Mouse (Mus musculus): ENCODE measurements around the gene Acy3.
"Not testable (repeated sequence)": the region's sequence is repeated elsewhere in the genome, so short reads cannot be mapped to it uniquely, and the experiment has no call there.

Acy3 gene

GRCm38 (mm10) chr19:3974608-3975007, 11.8 kb upstream of the Acy3 start:
- not testable (repeated sequence) for DNase-seq (ENCODE audit: low read depth, low spot score)

DNA sequence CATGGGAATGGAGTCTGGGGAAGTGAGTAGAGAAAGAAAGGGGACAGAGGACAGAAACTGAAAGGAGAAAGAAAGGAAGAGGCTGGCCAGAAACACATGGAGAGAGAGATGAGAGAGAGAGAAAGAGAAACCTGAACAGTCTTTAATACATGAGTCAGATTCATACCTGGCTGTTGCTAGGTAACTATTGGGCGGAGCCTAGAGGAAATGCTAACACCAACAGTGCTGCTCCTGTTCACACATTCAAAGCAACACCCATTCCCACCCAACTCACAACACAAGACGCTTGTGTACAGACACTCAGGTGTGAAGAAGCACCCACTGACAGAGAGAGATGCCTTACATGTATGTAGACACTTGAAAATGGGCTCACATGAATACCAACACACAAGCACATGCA, 10.5 kb upstream of the Acy3 start:
- DNase-seq (ENCODE audit: low read depth, low spot score) = no peak

DNA sequence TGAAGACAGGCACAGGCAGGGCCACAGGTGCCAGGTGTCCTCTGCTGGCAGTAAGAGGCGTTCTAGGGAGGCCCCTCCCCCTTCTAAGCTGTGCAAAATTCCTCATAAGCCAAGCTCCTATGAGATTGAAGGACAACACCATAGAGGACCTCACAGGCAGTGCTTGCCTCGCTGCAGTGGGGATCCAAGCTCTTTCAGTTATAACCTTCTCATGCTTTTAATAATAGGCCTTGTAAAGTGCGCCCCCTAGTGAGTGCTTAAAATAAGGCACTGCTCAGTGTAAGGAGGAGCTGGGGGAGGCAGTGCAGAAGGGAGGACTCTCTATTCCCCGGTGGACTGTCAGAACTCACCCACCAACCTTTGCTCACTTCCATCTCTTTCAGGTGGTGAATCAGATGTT, 6.1 kb upstream of the Acy3 start:
- DNase-seq (ENCODE audit: low read depth, low spot score) = peak; percentile 71

DNA sequence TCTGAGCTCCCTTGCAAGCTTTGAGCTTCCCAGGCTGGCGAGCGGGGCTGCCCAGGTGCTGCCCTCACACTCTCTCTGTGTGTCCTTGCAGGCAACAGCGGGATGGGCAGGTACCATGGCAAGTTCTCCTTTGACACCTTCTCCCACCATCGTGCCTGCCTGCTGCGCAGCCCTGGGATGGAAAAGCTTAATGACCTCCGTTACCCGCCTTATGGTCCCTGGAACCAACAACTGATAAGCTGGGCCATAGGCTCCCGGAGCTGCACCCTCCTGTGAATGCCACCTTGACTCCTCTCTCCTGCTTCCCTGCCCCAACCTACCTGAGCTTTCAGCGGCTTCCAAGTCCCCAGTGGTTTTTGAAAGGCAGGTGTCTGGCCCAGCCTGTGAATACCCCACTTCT, 5.5 kb upstream of the Acy3 start:
- DNase-seq (ENCODE audit: low read depth, low spot score) = no peak

DNA sequence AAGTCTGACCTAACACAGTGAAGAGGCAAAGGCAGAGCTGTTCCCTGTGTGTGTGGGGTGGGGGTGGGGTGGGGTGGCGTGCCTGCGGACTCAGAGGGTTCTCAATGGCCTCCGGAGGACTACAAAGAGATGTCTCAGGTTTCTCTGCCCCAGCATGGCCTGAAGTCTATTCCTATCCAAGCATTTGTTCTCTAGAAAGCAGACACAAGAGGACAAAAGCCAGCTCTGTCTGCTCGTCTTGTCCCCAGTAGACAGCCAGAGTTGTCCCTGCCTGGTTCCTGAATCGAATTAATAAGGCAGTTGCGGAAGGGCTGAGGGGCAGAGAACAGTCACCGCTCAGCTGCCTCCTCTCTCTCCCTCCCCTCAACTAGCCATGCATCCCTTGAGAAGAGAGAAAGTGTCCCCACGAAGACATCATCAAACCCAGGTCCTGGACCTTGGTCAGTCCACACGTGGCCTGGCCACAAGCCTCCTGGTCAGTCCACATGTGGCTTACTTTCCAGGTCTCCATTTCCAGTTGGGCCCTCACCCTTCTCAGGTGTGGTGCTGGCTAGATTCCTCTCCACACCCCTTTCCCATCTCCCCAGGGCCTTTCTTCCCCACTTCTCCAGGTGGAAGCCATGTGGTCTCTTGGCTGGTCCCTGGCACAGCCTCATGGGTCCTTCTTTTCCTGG, 2.7 kb upstream of the Acy3 start:
- no peak for DNase-seq (ENCODE audit: low read depth, low spot score)

DNA sequence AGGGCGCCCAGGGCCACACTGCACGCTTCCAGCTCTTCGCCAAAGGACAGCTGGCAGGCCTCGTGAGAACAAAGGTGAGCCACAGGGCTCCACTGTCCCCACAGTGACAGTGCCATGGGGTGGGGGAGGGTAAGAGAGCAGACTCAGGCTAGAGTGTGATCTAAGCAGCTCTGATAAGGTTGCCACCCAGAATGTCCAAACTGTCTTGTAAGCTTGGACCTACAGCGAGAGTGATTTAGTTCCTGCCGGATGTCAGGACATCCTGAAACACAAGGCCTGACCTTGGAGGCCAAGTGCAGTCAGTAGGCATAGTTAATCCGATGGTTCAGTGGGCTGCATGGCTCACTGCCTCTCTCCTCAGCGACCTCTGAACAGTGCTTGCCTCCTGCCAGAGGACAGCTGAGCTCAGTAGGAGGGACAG, 1.1 kb upstream of the Acy3 start:
- no peak for DNase-seq (ENCODE audit: low read depth, low spot score)

DNA sequence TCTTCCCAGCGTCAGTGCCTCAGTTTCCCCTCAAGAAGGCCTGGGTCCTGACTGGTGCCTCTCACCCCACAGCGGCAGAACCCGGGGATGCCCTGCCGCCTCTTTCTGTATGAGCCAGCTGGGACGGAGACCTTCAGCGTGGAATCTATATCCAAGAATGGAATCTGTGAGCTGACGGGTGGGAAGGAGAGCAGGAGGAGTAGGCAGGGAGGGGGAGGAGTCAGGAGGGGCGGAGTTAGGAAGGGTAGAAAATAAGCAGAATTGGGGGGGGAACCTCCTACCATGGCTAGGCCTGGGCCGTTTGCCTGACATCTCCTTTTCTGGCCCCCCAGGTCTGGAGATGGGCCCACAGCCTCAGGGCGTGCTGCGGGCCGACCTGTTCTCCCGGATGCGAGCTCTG, 1.7 kb downstream of the Acy3 start:
- no peak for DNase-seq (ENCODE audit: low read depth, low spot score)

DNA sequence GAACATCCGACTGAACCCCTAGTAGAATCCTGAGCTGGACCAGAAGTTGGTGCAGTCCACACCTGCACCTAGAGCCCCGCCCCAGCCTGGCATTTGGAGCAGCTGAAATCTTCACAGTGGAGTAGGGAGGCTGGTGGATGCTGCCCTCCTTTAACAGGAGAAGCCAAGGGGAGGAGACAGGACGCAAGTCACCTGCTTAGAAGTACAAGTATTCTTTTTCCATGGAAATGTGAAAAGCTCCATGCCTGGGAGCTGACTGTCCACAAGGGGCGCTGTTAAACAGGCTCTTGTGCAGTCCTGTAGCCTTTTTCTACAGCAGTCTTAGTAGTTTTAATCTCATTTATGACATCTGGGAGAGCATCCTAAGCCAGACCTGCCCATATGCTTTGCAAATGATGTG, 2.4 kb downstream of the Acy3 start:
- DNase-seq (ENCODE audit: low read depth, low spot score) = no peak

- DNase-seq (ENCODE audit: low read depth, low spot score) = no peak
These were observed 4.4 kb downstream of the Acy3 start for GRCm38 (mm10) chr19:3990804-3991203.

- no peak for DNase-seq (ENCODE audit: low read depth, low spot score)
These were observed 5.2 kb downstream of the Acy3 start for GRCm38 (mm10) chr19:3991562-3991961.

- DNase-seq (ENCODE audit: low read depth, low spot score) = no peak
These were observed 5.6 kb downstream of the Acy3 start for GRCm38 (mm10) chr19:3991966-3992365.

DNA sequence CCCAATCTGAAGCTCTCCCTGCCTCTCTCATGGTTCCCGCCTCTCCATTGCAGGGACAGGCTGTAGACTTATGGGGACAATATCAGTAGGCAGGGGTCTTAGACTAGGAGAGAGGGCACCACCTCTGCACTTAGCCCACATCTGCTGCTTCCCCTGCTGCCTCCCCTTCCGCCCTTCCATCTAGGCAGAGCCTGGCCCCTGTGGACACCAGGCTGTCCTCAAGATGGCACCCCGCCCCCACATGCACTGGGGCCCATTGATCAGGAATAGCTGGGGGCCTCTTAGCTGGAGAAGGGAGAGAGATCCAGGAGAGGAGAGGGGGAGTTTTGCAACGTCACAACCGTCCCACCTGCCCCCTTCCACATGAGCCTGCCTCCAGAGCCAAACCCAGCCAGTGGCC, 6.0 kb downstream of the Acy3 start, which contains the start of gene Tbx10:
Tbx10 (plus strand) TSS at position 337 of the 400 bp plus-strand sequence.
- DNase-seq (ENCODE audit: low read depth, low spot score) = no peak

DNA sequence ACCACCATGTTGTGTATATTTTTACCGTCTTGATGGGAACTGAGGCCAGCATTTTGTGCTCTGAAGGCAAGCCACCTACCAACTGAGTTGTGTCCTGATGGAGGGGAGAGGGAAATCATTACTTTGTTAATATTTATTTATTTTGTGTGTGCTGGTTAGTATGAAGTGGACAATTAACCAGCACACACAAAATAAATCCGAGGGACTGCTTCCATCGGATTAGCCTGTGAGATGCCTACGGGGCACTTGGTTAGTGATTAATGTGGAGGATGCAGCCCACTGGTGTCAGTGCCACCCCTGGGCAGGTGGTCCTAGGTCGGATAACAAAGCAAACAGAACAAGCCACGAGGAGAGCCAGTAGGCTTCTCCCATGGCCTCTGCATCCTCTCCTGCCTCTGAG, 8.6 kb downstream of the Acy3 start:
- no peak for DNase-seq (ENCODE audit: low read depth, low spot score)

GRCm38 (mm10) chr19:3995505-3995904, 9.1 kb downstream of the Acy3 start:
- DNase-seq (ENCODE audit: low read depth, low spot score) = no peak

DNA sequence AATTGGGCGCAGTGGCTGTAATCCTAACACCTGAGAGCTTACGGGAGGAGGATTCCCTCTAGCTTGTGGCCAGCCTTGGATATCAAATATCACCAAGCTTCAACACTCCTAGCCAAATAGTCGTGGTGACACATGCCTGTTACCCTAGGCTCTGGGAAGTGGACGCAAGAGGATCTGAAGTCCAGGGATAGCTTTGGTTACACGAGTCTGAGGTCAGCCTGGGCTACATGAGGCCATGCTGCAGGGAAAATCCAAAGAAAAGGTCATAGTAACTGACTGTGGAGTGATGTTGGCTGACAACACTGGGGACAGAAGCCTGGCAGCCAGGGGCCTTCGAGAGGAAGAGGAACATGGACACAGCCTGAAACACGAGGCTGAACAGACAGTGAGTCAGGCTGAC, 9.7 kb downstream of the Acy3 start:
- DNase-seq (ENCODE audit: low read depth, low spot score) = peak; percentile 67

GRCm38 (mm10) chr19:3996747-3997146, 10.4 kb downstream of the Acy3 start:
- DNase-seq (ENCODE audit: low read depth, low spot score) = no peak

DNA sequence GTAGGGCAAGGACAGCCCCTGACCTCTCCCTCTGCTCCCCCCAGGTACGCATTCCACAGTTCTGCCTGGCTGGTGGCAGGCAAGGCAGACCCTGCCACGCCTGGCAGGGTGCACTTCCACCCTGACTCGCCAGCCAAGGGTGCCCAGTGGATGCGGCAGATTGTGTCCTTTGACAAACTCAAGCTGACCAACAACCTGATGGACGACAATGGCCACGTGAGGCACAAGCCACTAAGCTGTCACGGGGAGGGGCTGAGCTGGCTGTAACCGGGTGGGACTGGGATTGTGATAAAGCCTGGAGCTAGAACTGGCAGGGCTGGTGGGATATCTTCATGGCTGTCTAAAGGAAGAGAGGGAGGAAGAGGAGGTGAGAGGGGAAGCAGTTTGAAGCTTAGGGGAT, 10.9 kb downstream of the Acy3 start:
- no peak for DNase-seq (ENCODE audit: low read depth, low spot score)

- no peak for DNase-seq (ENCODE audit: low read depth, low spot score)
These were observed 12.0 kb downstream of the Acy3 start for GRCm38 (mm10) chr19:3998335-3998734.

DNA sequence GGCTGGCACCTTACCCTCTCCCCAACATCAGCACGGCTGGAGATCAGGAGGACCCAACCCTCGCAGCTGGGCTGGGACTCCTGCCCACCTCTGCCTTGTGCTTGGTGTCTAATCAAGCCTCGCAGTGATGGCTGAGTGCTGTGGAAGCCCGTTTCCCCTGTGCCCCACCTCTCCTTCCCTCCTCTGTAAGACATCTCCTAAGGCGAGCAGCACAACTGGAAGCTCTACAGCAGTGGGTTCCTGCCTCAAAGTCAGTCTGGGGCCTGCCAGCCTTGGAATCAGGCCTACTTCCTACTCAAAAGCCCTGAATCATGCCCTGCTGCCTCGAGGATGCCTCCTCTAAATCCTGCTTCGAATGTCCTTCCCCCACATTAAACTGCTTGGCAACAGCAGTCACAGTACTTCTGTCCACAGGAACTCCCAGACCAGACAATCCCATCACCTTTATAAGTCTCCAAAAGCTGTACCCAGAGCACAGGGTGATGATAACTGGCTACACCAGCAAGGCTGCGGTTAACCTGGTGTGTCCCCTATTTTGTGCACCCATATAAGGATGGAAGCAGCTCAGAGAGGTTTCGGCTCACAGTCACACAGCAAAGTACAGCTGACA, 12.9 kb downstream of the Acy3 start:
- no peak for DNase-seq (ENCODE audit: low read depth, low spot score)

- DNase-seq (ENCODE audit: low read depth, low spot score) = peak; percentile 95
These were observed 13.9 kb downstream of the Acy3 start, which contains the start of the genes Nudt8 and Gm49405 for GRCm38 (mm10) chr19:4000119-4000900. Gene Nudt8, plus strand, starts transcription at chr19:4000580. Gene Gm49405, plus strand, starts transcription at chr19:4000626.

DNA sequence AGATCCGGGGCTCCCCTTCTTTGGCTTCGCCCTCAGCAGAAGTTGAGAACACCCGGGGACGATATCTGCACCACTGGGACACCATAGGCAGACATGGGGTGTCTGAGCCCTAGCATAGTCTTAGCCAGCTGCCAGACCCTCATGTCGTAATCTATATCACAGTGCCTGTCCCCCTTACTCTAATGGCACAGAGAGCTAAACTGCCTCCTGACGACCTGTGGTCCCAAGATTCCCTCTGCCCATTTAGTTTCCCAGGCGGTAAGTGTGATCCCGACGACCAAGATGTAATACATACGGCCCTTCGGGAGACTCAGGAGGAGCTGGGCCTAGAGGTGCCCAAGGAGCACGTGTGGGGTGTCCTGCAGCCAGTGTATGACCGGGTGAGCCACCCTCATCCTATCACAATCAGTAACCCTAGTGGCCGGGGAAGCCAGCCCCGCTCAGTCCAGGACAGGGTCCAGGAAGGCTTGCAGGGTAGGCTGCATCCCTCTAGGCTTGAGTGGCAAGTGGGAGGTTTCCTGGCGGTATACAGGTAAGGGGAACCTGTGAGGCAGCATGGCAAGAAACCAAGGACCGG, 14.7 kb downstream of the Acy3 start:
- DNase-seq (ENCODE audit: low read depth, low spot score) = no peak

DNA sequence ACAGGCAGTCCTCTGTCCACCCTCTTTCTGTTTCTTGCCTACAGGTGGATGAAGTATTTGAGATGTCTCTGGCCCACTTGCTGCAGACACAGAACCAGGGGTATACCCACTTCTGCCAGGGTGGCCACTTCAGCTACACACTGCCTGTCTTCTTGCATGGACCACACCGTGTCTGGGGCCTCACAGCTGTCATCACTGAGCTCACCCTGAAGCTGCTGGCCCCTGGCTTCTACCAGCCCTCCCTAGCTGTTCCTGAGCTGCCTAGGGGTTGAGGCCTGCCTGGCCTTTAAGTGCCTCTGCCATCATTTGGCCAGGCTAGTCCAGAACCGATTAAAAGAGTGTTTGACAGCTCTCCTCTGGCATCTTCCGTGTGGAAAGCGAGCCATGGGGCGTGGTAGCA, 15.4 kb downstream of the Acy3 start:
- DNase-seq (ENCODE audit: low read depth, low spot score) = no peak

Measured in skeletal muscle tissue, adult 2 months (tissue).